Mouse (Mus musculus): ENCODE data around the gene Hoxc6.

- no peak for TF ChIP-seq CHD2 (IDR thresholded peaks at IDR 0.05; ENCODE audit: low read depth, low read length)
- no peak for TF ChIP-seq HCFC1 (IDR thresholded peaks at IDR 0.05; ENCODE audit: borderline replicate concordance, insufficient read depth, low read length)
- TF ChIP-seq ZNF384 (IDR thresholded peaks at IDR 0.05; ENCODE audit: low read depth, low read length) = no peak
These were observed 41.6 kb downstream of the Hoxc6 start for GRCm38 (mm10) chr15:103039609-103040008.

Data from ES-E14 (cell line).